Mouse (Mus musculus): ENCODE measurements around the gene Ncoa3.
A peak's percentile ranks its signal among the peaks of the same experiment; 100 is the strongest.

- TF ChIP-seq MAFK (IDR thresholded peaks at IDR 0.05; ENCODE audit: insufficient read depth, low read depth, low read length) (no peak), CHD2 (IDR thresholded peaks at IDR 0.05; ENCODE audit: low read depth, low read length) (no peak; the same call in 1 of the 2 replicates), HCFC1 (IDR thresholded peaks at IDR 0.05; ENCODE audit: borderline replicate concordance, insufficient read depth, low read length) (no peak), ZNF384 (IDR thresholded peaks at IDR 0.05; ENCODE audit: low read depth, low read length) (peak; percentile 89)
These were observed 11.0 kb upstream of the Ncoa3 start for GRCm38 (mm10) chr2:165981248-165981977.

Data from ES-E14 (cell line).